Mouse (Mus musculus): ENCODE data around the gene Prkcg.

DNA sequence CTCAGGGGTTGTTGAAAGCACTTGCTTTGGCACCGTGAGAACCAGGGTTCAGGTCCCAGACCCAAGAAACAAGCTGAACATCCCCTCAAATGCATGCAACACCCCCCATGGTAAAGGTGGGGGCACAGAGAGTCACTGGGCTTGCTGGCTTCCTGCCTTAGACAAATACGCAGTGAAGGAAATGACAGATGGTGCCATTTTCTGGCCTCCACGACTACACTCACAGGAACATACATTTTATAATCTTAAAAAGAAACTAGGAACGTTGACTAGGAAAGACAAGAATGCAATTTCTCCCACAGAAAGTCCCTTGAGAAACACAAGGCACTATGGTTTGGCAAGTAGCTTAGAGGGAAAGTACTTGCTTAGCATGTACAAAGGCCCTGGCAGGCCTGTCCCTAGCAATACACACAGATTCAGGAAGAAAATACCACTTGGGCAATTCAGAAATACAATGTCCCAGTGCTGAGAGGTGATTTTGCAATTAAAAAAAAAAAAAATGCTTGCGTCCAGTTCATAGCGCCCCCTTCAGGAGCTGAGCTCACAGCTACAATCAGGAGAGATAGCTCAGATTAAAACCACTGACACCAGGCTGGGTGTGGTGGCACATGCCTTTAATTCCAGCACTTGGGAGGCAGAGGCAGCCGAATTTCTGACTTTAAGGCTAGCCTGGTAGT, 11.1 kb downstream of the Prkcg start:
- TF ChIP-seq CTCF (IDR thresholded peaks at IDR 0.05; ENCODE audit: low read depth) (peak; percentile 35), EP300 (IDR thresholded peaks at IDR 0.05; ENCODE audit: low read depth) (no peak)
